Mouse (Mus musculus): ENCODE measurements around the gene Bcl9l. TPM values are rescaled to one million over a fixed set of nuclear protein-coding genes. Genes with fewer than 3 reads are reported as not detected.
A peak's percentile ranks its signal among the peaks of the same experiment; 100 is the strongest.

The Bcl9l gene
- polyA plus RNA-seq, 1 experiment from 2014 or later = 12.3 TPM

DNA sequence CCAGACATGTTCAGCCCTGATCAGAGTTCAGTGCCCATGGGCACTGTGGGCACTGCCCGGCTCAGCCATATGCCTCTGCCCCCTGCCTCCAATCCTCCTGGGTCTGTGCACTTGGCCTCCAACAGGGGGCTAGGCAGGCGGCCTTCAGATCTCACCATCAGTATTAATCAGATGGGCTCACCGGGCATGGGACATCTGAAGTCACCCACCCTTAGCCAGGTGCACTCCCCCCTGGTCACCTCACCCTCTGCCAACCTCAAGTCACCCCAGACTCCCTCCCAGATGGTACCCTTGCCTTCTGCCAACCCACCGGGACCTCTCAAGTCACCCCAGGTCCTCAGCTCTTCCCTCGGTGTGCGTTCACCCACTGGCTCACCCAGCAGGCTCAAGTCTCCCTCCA lies 24.7 kb downstream of the Bcl9l start:
- Histone ChIP-seq H3K4me2 (ENCODE audit: low read depth, low read length) (no peak overlapping the region), H3K27me3 (ENCODE audit: control insufficient read depth, insufficient read depth, low read length) (no peaks in the 10 kb centered on the region), H3K9me3 (ENCODE audit: control insufficient read depth, low read length) (no peaks in the 10 kb centered on the region), H3K9ac (replicated peaks; ENCODE audit: low read depth, low read length) (no peak overlapping the region), H3K4me1 (ENCODE audit: control insufficient read depth, insufficient read depth, low read length) (peaks cover 17% of the 10 kb centered on the region), H3K4me3 (ENCODE audit: low read depth, low read length) (no peak overlapping the region), H3K36me3 (ENCODE audit: control insufficient read depth, insufficient read depth, low read length) (peaks cover 35% of the 10 kb centered on the region), H3K27ac (ENCODE audit: low read depth, low read length) (no peak overlapping the region)
- WGBS = 92% methylated on average over 6 of the region's 6 CpGs
- no peak for ATAC-seq (ENCODE audit: low read depth)

DNA sequence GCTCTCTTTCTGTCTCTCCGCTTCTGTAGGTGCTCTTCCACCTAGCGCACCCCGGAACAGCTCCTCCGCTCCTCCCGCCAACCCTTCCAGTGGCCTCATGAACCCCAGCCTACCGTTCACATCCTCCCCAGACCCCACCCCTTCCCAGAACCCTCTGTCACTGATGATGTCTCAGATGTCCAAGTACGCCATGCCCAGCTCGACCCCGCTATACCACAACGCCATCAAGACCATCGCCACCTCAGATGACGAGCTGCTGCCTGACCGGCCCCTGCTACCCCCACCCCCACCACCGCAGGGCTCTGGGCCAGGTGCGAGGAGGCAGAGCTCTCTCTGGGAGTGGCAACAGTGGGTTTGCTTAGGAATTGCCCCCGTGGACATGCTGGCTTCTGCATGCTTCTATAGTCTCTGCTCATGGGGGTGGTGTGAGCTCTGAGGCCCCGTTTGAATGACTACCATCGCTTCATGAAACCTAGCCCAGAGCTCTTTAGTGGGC lies 25.5 kb downstream of the Bcl9l start:
- H3K4me3 ChIP-seq (ENCODE audit: low read depth, low read length) = no peak overlapping the region
- peaks cover 35% of the 10 kb centered on the region for H3K36me3 ChIP-seq (ENCODE audit: control insufficient read depth, insufficient read depth, low read length)
- no peaks in the 10 kb centered on the region for H3K27me3 ChIP-seq (ENCODE audit: control insufficient read depth, insufficient read depth, low read length)
- ATAC-seq (ENCODE audit: low read depth) = no peak
- H3K4me2 ChIP-seq (ENCODE audit: low read depth, low read length) = no peak overlapping the region
- H3K27ac ChIP-seq (ENCODE audit: low read depth, low read length) = no peak overlapping the region
- H3K9ac ChIP-seq (replicated peaks; ENCODE audit: low read depth, low read length) = no peak overlapping the region
- peaks cover 17% of the 10 kb centered on the region for H3K4me1 ChIP-seq (ENCODE audit: control insufficient read depth, insufficient read depth, low read length)
- no peaks in the 10 kb centered on the region for H3K9me3 ChIP-seq (ENCODE audit: control insufficient read depth, low read length)
- WGBS = 86% methylated on average over 18 of the region's 18 CpGs

DNA sequence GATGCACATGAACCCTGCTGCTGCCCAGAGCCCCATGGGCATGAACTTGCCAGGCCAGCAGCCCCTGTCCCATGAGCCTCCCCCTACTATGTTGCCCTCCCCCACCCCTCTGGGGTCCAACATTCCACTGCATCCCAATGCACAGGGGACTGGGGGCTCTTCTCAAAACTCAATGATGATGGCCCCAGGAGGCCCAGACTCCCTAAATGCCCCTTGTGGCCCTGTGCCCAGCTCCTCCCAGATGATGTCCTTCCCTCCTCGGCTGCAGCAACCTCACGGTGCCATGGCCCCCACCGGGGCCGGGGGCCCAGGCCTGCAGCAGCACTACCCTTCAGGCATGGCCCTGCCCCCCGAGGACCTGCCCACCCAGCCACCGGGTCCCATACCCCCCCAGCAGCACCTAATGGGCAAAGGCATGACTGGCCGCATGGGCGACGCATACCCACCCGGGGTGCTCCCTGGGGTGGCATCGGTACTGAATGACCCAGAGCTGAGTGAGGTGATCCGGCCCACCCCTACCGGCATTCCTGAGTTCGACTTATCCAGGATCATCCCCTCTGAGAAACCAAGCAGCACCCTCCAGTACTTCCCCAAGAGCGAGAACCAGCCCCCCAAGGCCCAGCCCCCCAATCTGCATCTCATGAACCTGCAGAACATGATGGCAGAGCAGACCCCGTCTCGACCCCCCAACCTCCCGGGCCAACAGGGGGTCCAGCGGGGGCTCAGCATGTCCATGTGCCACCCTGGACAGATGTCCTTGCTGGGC lies 26.3 kb downstream of the Bcl9l start:
- H3K27ac ChIP-seq (ENCODE audit: low read depth, low read length) = no peak overlapping the region
- no peaks in the 10 kb centered on the region for H3K9me3 ChIP-seq (ENCODE audit: control insufficient read depth, low read length)
- no peaks in the 10 kb centered on the region for H3K27me3 ChIP-seq (ENCODE audit: control insufficient read depth, insufficient read depth, low read length)
- no peak for ATAC-seq (ENCODE audit: low read depth)
- peak overlapping the region; percentile 36; the same call in 1 of the 2 replicates for H3K4me2 ChIP-seq (ENCODE audit: low read depth, low read length)
- 80% methylated on average over 19 of the region's 19 CpGs for WGBS
- H3K4me1 ChIP-seq (ENCODE audit: control insufficient read depth, insufficient read depth, low read length) = peaks cover 17% of the 10 kb centered on the region
- H3K4me3 ChIP-seq (ENCODE audit: low read depth, low read length) = no peak overlapping the region
- 0 out of 2 replicates have a peak overlapping the region, but pooled peaks have one; percentile 25 for H3K9ac ChIP-seq (replicated peaks; ENCODE audit: low read depth, low read length)
- H3K36me3 ChIP-seq (ENCODE audit: control insufficient read depth, insufficient read depth, low read length) = peaks cover 35% of the 10 kb centered on the region

DNA sequence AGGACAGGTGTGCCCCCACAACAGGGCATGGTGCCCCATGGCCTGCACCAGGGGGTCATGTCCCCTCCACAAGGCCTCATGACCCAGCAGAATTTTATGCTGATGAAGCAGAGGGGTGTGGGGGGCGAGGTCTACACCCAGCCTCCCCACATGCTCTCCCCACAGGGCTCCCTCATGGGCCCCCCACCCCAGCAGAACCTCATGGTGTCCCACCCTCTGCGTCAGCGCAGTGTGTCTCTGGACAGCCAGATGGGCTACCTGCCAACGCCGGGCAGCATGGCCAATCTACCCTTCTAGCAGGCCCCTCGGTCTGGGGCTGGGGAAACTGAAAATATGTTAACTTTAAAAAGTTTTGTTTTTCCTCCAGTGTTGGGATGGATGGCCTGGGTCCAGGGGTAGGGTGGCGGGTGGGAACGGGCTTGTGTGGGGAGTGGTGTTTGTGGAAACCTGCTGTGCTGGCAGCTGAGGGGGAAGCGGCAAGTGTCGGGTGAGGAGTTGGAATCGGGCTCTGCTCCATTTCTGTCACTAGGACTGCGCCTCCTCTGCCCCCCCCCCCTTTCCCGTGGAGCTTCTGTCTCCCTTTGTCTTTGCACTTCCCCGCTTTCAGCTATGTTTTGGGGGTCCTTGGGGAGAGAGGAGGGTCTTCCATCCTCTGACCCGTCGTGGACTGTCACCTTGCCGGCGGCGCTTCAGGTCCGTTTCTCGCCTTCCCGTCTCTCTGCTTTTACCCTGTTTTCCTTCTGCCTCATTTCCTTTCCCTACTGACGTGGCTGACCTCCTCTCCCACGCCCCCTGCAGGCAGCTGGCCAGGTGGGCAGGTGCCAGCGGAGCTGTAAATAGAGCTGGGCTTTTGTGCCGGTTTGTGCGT lies 27.1 kb downstream of the Bcl9l start:
- H3K9ac ChIP-seq (replicated peaks; ENCODE audit: low read depth, low read length) = 0 out of 2 replicates have a peak overlapping the region, but pooled peaks have one; percentile 25
- 0 out of 2 replicates have a peak overlapping the region, but pooled peaks have one; percentile 4 for H3K27ac ChIP-seq (ENCODE audit: low read depth, low read length)
- WGBS = 8% methylated on average over 26 of the region's 27 CpGs
- ATAC-seq (ENCODE audit: low read depth) = 0 out of 2 replicates have a peak, but pooled peaks have one; percentile 22
- H3K36me3 ChIP-seq (ENCODE audit: control insufficient read depth, insufficient read depth, low read length) = peaks cover 35% of the 10 kb centered on the region
- no peaks in the 10 kb centered on the region for H3K27me3 ChIP-seq (ENCODE audit: control insufficient read depth, insufficient read depth, low read length)
- H3K9me3 ChIP-seq (ENCODE audit: control insufficient read depth, low read length) = no peaks in the 10 kb centered on the region
- H3K4me1 ChIP-seq (ENCODE audit: control insufficient read depth, insufficient read depth, low read length) = peaks cover 17% of the 10 kb centered on the region
- H3K4me3 ChIP-seq (ENCODE audit: low read depth, low read length) = no peak overlapping the region
- peak overlapping the region; percentile 36; the same call in 1 of the 2 replicates for H3K4me2 ChIP-seq (ENCODE audit: low read depth, low read length)

DNA sequence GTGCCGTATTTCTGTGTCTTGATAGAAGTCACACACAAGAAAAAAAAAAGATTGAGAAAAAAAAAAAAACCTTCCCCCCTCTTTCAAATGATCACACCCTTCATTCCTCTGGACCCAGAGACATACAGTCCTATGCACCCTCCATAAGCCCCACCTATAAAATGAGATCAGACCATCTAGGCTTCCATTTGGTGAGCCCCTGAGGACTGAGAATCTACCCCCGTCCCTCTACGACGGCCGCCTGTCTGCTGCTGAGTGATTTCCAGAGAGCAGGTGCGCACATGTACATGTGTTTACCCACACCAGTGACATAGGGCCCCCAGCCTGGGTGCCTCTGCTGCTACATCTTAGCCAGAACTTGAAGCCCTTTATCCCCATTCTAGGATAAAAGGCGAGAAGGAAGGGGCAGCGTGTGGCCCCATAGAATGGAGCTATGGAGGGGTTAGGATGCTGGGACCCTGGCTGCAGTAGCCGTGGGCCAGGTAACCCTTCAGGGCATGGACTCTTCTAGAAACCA lies 27.8 kb downstream of the Bcl9l start:
- Histone ChIP-seq H3K27me3 (ENCODE audit: control insufficient read depth, insufficient read depth, low read length) (no peaks in the 10 kb centered on the region), H3K4me2 (ENCODE audit: low read depth, low read length) (peak overlapping the region; percentile 36; the same call in 1 of the 2 replicates), H3K27ac (ENCODE audit: low read depth, low read length) (peak overlapping the region; percentile 45; the same call in 1 of the 2 replicates), H3K4me1 (ENCODE audit: control insufficient read depth, insufficient read depth, low read length) (peaks cover 17% of the 10 kb centered on the region), H3K9ac (replicated peaks; ENCODE audit: low read depth, low read length) (no peak overlapping the region), H3K4me3 (ENCODE audit: low read depth, low read length) (no peak overlapping the region), H3K9me3 (ENCODE audit: control insufficient read depth, low read length) (no peaks in the 10 kb centered on the region), H3K36me3 (ENCODE audit: control insufficient read depth, insufficient read depth, low read length) (peaks cover 30% of the 10 kb centered on the region)
- ATAC-seq (ENCODE audit: low read depth) = 0 out of 2 replicates have a peak, but pooled peaks have one; percentile 4
- WGBS = 29% methylated on average over 9 of the region's 9 CpGs

DNA sequence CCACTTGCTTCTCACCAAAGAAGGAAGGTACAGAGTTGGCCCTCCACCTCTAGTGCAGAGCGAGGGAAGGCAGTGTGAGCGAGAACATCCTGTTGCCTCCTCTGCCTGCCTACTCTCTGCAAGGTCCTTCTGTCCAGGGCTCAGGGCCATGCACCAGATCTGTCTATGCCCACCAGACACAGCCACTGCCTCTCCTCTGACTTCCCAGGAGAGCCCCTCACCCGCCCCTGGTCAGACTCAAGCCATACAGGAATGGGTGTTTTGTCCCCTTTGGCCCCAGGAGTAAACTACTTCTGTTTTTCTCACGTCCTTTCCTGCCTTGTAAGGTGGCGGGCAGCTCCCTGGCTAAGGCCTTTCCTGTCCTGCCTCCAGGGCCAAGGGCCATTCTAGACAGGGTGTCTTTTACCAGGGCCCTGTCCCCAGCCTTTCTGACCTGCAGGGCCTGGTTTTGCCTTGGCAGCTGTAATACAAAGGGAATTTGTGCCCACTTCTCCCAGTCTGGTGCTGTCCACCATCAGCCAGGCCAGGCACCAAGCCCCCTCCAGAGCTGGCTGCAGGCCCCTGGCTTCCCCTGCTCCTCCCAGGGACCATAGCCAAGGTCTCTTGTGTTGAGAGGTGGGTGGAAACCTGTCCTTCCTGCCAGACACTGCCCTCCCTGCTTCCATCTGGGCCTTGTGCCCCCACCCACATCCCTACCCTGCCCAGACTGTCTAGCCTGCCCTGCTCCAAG lies 28.4 kb downstream of the Bcl9l start:
- peak overlapping the region; percentile 45; the same call in 1 of the 2 replicates for H3K27ac ChIP-seq (ENCODE audit: low read depth, low read length)

DNA sequence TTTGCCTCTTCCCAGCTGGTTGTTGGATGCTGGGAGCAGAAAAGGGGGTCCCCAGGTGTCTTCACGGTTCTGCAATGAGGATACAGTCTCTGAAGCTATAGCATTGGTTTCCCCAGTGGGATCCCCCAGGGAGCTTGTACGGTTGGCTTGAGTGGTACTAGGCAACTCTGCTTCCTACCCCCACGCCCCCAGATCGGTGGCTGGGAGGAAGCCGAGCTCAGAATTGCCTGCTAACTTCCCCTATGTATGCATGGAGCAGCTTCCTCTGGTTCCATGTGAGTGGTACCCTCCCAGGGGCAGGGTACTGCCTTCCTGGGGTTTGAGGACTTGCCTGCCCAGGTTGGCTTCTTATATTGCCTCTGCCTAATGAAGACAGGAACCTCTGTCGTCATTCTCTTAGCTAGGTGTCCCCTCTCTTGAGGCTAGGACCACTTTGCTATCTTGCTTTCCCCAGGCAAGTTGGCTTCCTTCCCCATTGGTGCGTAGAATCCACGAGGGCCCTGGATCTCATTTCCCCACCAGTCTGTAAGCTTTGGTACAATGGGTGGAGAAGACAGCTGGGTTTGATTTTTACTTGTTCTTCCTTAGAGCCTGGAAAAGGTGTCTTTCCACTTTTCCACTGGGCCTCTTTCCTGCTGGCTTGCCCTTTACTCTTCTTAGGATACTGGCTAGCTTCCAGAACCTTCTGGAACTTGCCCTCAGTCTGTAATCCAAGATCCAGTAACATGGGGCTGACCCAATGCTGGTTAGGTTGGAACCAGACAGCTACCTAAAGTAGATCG lies 29.5 kb downstream of the Bcl9l start:
- no peak overlapping the region for H3K27ac ChIP-seq (ENCODE audit: low read depth, low read length)
- no peak overlapping the region for H3K4me2 ChIP-seq (ENCODE audit: low read depth, low read length)
- 71% methylated on average over 9 of the region's 9 CpGs for WGBS
- H3K4me3 ChIP-seq (ENCODE audit: low read depth, low read length) = no peak overlapping the region
- no peaks in the 10 kb centered on the region for H3K9me3 ChIP-seq (ENCODE audit: control insufficient read depth, low read length)
- H3K4me1 ChIP-seq (ENCODE audit: control insufficient read depth, insufficient read depth, low read length) = peaks cover 17% of the 10 kb centered on the region
- H3K27me3 ChIP-seq (ENCODE audit: control insufficient read depth, insufficient read depth, low read length) = no peaks in the 10 kb centered on the region
- no peak for ATAC-seq (ENCODE audit: low read depth)
- H3K36me3 ChIP-seq (ENCODE audit: control insufficient read depth, insufficient read depth, low read length) = peaks cover 15% of the 10 kb centered on the region
- H3K9ac ChIP-seq (replicated peaks; ENCODE audit: low read depth, low read length) = no peak overlapping the region

More for the DNA sequence above, 28.4 kb downstream of the Bcl9l start:
- Histone ChIP-seq H3K9ac (replicated peaks; ENCODE audit: low read depth, low read length) (0 out of 2 replicates have a peak overlapping the region, but pooled peaks have one; percentile 11), H3K9me3 (ENCODE audit: control insufficient read depth, low read length) (no peaks in the 10 kb centered on the region), H3K27me3 (ENCODE audit: control insufficient read depth, insufficient read depth, low read length) (no peaks in the 10 kb centered on the region), H3K4me3 (ENCODE audit: low read depth, low read length) (no peak overlapping the region), H3K4me1 (ENCODE audit: control insufficient read depth, insufficient read depth, low read length) (peaks cover 17% of the 10 kb centered on the region), H3K36me3 (ENCODE audit: control insufficient read depth, insufficient read depth, low read length) (peaks cover 24% of the 10 kb centered on the region), H3K4me2 (ENCODE audit: low read depth, low read length) (no peak overlapping the region)
- ATAC-seq (ENCODE audit: low read depth) = no peak
- 83% methylated on average over 5 of the region's 5 CpGs for WGBS

DNA sequence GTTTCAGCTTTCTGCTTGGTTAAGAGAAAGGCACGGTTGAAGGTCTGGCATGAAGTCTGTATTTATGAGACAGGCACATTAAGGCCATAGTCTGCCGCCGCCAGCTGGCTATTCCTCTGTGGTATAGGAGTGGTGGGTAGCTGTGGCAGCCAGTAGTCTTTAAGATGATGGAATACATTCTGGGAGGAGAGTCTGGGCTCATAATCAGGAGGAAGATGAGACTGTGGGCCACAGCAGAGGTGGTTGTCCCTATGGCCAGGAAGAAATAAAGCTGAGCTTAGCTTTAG lies 30.0 kb downstream of the Bcl9l start:
- peaks cover 11% of the 10 kb centered on the region for H3K36me3 ChIP-seq (ENCODE audit: control insufficient read depth, insufficient read depth, low read length)
- H3K9me3 ChIP-seq (ENCODE audit: control insufficient read depth, low read length) = no peaks in the 10 kb centered on the region
- no peaks in the 10 kb centered on the region for H3K27me3 ChIP-seq (ENCODE audit: control insufficient read depth, insufficient read depth, low read length)
- no peak overlapping the region for H3K4me2 ChIP-seq (ENCODE audit: low read depth, low read length)
- H3K9ac ChIP-seq (replicated peaks; ENCODE audit: low read depth, low read length) = no peak overlapping the region
- WGBS = 73% methylated on average over 3 of the region's 3 CpGs
- H3K4me1 ChIP-seq (ENCODE audit: control insufficient read depth, insufficient read depth, low read length) = peaks cover 17% of the 10 kb centered on the region
- no peak overlapping the region for H3K27ac ChIP-seq (ENCODE audit: low read depth, low read length)
- H3K4me3 ChIP-seq (ENCODE audit: low read depth, low read length) = no peak overlapping the region
- ATAC-seq (ENCODE audit: low read depth) = no peak
